Mouse (Mus musculus): ENCODE data around the gene Chid1. TPM values are rescaled to one million over a fixed set of nuclear protein-coding genes. Genes with fewer than 3 reads are reported as not detected.
A peak's percentile ranks its signal among the peaks of the same experiment; 100 is the strongest.

Gene Chid1
- polyA plus RNA-seq, 1 experiment = 30.7 TPM

- Histone ChIP-seq H3K27ac (ENCODE audit: insufficient read depth, low read depth, low read length) (no peak overlapping the region), H3K4me3 (ENCODE audit: low read depth, low read length) (no peak overlapping the region), H3K27me3 (ENCODE audit: control insufficient read depth, insufficient read depth, low read length) (no peaks in the 10 kb centered on the region), H3K4me1 (ENCODE audit: control insufficient read depth, insufficient read depth, insufficient read length, low read length) (peaks cover 16% of the 10 kb centered on the region; the same call in 1 of the 2 replicates), H3K36me3 (ENCODE audit: control insufficient read depth, insufficient read depth, low read length) (no peaks in the 10 kb centered on the region; the same call in 1 of the 2 replicates)
- WGBS = 81% methylated on average over 7 of the region's 7 CpGs
- TF ChIP-seq POLR2A (IDR thresholded peaks at IDR 0.05; ENCODE audit: low read depth, low read length) (no peak), CTCF (IDR thresholded peaks at IDR 0.05; ENCODE audit: extremely low read depth, insufficient read length, insufficient replicate concordance, low read depth, low read length) (no peak)
Observed at GRCm38 (mm10) chr7:141566587-141566986, 26.9 kb upstream of the Chid1 start.

- H3K27me3 ChIP-seq (ENCODE audit: control insufficient read depth, insufficient read depth, low read length) = no peaks in the 10 kb centered on the region
- no peak overlapping the region for H3K27ac ChIP-seq (ENCODE audit: insufficient read depth, low read depth, low read length)
- no peak overlapping the region for H3K4me3 ChIP-seq (ENCODE audit: low read depth, low read length)
- H3K36me3 ChIP-seq (ENCODE audit: control insufficient read depth, insufficient read depth, low read length) = no peaks in the 10 kb centered on the region; the same call in 1 of the 2 replicates
- WGBS = 86% methylated on average over 7 of the region's 7 CpGs
- TF ChIP-seq CTCF (IDR thresholded peaks at IDR 0.05; ENCODE audit: extremely low read depth, insufficient read length, insufficient replicate concordance, low read depth, low read length) (no peak), POLR2A (IDR thresholded peaks at IDR 0.05; ENCODE audit: low read depth, low read length) (no peak)
- H3K4me1 ChIP-seq (ENCODE audit: control insufficient read depth, insufficient read depth, insufficient read length, low read length) = peaks cover 15% of the 10 kb centered on the region; the same call in 1 of the 2 replicates
Observed at GRCm38 (mm10) chr7:141564561-141564960, 24.9 kb upstream of the Chid1 start.

- Histone ChIP-seq H3K4me3 (ENCODE audit: low read depth, low read length) (peak overlapping the region; percentile 82), H3K36me3 (ENCODE audit: control insufficient read depth, insufficient read depth, low read length) (no peaks in the 10 kb centered on the region; the same call in 1 of the 2 replicates), H3K27ac (ENCODE audit: insufficient read depth, low read depth, low read length) (peak overlapping the region; percentile 73), H3K27me3 (ENCODE audit: control insufficient read depth, insufficient read depth, low read length) (no peaks in the 10 kb centered on the region), H3K4me1 (ENCODE audit: control insufficient read depth, insufficient read depth, insufficient read length, low read length) (peaks cover 10% of the 10 kb centered on the region; the same call in 1 of the 2 replicates)
- TF ChIP-seq POLR2A (IDR thresholded peaks at IDR 0.05; ENCODE audit: low read depth, low read length) (no peak), CTCF (IDR thresholded peaks at IDR 0.05; ENCODE audit: extremely low read depth, insufficient read length, insufficient replicate concordance, low read depth, low read length) (no peak)
- 2% methylated on average over 21 of the region's 21 CpGs for WGBS
Observed at GRCm38 (mm10) chr7:141562852-141563427, 23.3 kb upstream of the Chid1 start.

DNA sequence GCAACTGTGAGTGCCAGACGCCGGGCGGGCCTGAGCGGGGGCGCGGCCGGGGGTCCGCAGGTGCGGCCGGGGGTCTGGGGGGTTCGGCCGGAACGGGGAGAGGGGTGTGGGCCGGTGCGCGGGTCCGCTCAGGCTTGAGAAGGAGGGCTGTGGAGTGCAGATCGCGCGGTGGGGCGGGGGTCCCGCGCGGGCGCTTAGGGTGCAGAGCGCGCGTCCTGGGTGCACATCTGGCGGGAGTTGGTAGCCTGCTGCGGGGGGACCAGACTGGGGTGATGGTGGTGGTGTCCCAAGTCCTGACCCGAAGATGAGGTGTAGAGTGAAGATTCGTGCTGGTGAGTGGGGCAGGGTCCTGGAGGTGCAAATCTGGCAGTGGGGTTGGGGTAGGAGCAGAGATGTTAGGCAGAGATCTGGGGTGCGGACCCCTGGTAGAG is 22.8 kb upstream of the Chid1 start:
- Histone ChIP-seq H3K27me3 (ENCODE audit: control insufficient read depth, insufficient read depth, low read length) (no peaks in the 10 kb centered on the region), H3K36me3 (ENCODE audit: control insufficient read depth, insufficient read depth, low read length) (no peaks in the 10 kb centered on the region; the same call in 1 of the 2 replicates), H3K4me1 (ENCODE audit: control insufficient read depth, insufficient read depth, insufficient read length, low read length) (peaks cover 10% of the 10 kb centered on the region; the same call in 1 of the 2 replicates), H3K27ac (ENCODE audit: insufficient read depth, low read depth, low read length) (peak overlapping the region; percentile 73), H3K4me3 (ENCODE audit: low read depth, low read length) (peak overlapping the region; percentile 82)
- WGBS = 1% methylated on average over 33 of the region's 33 CpGs
- no peak for TF ChIP-seq CTCF (IDR thresholded peaks at IDR 0.05; ENCODE audit: extremely low read depth, insufficient read length, insufficient replicate concordance, low read depth, low read length)
- no peak for TF ChIP-seq POLR2A (IDR thresholded peaks at IDR 0.05; ENCODE audit: low read depth, low read length)

- no peaks in the 10 kb centered on the region for H3K27me3 ChIP-seq (ENCODE audit: control insufficient read depth, insufficient read depth, low read length)
- H3K27ac ChIP-seq (ENCODE audit: insufficient read depth, low read depth, low read length) = peak within 1 kb of the TSS; percentile 73
- under 1% methylated on average over 72 of the region's 72 CpGs for WGBS
- H3K4me3 ChIP-seq (ENCODE audit: low read depth, low read length) = peak within 1 kb of the TSS; percentile 82
- no peaks in the 10 kb centered on the region; the same call in 1 of the 2 replicates for H3K36me3 ChIP-seq (ENCODE audit: control insufficient read depth, insufficient read depth, low read length)
- TF ChIP-seq POLR2A (IDR thresholded peaks at IDR 0.05; ENCODE audit: low read depth, low read length) (peak; percentile 86), CTCF (IDR thresholded peaks at IDR 0.05; ENCODE audit: extremely low read depth, insufficient read length, insufficient replicate concordance, low read depth, low read length) (no peak)
- H3K4me1 ChIP-seq (ENCODE audit: control insufficient read depth, insufficient read depth, insufficient read length, low read length) = peaks cover 10% of the 10 kb centered on the region; the same call in 1 of the 2 replicates
Observed at GRCm38 (mm10) chr7:141561682-141562391, 22.2 kb upstream of the Chid1 start, which contains the start of gene Ap2a2. Gene Ap2a2 (plus strand): TSS chr7:141562173.

- 78% methylated on average over 4 of the region's 4 CpGs for WGBS
- no peak overlapping the region for H3K27ac ChIP-seq (ENCODE audit: insufficient read depth, low read depth, low read length)
- H3K4me1 ChIP-seq (ENCODE audit: control insufficient read depth, insufficient read depth, insufficient read length, low read length) = peaks cover 10% of the 10 kb centered on the region; the same call in 1 of the 2 replicates
- TF ChIP-seq POLR2A (IDR thresholded peaks at IDR 0.05; ENCODE audit: low read depth, low read length) (no peak), CTCF (IDR thresholded peaks at IDR 0.05; ENCODE audit: extremely low read depth, insufficient read length, insufficient replicate concordance, low read depth, low read length) (no peak)
- no peaks in the 10 kb centered on the region for H3K27me3 ChIP-seq (ENCODE audit: control insufficient read depth, insufficient read depth, low read length)
- no peak overlapping the region for H3K4me3 ChIP-seq (ENCODE audit: low read depth, low read length)
- no peaks in the 10 kb centered on the region; the same call in 1 of the 2 replicates for H3K36me3 ChIP-seq (ENCODE audit: control insufficient read depth, insufficient read depth, low read length)
Observed at GRCm38 (mm10) chr7:141560471-141560870, 20.8 kb upstream of the Chid1 start.
